Mouse (Mus musculus): ENCODE measurements at regions not wholly inside any gene's neighbourhood (a gene's known extent, or its start where the extent isn't known, plus 50 kb on each side); places are given as distances from the start of the nearest gene placed in this dataset.

GRCm38 (mm10) chr3:128519913-128520316 is 623.8 kb upstream of the Fam241a start:
- Histone ChIP-seq H3K36me3 (ENCODE audit: control insufficient read depth, insufficient read depth, low read length) (no peaks in the 10 kb centered on the region), H3K4me3 (ENCODE audit: control insufficient read depth, insufficient read depth, low read length) (no peak overlapping the region), H3K4me1 (replicated peaks; ENCODE audit: control insufficient read depth, insufficient read depth, low read length) (no peaks in the 10 kb centered on the region), H3K27me3 (ENCODE audit: control insufficient read depth, insufficient read depth, low read length) (no peaks in the 10 kb centered on the region), H3K27ac (ENCODE audit: control insufficient read depth, insufficient read depth, low read length) (no peak overlapping the region)
- TF ChIP-seq CTCF (IDR thresholded peaks at IDR 0.05; ENCODE audit: borderline replicate concordance, control insufficient read depth, extremely low read depth, insufficient read depth, low read length, poor library complexity) (no peak), POLR2A (IDR thresholded peaks at IDR 0.05; ENCODE audit: control insufficient read depth, extremely low read depth, insufficient read depth, low read length, poor library complexity) (no peak)
- no peak for DNase-seq
- 92% methylated on average over 6 of the region's 6 CpGs for WGBS

DNA sequence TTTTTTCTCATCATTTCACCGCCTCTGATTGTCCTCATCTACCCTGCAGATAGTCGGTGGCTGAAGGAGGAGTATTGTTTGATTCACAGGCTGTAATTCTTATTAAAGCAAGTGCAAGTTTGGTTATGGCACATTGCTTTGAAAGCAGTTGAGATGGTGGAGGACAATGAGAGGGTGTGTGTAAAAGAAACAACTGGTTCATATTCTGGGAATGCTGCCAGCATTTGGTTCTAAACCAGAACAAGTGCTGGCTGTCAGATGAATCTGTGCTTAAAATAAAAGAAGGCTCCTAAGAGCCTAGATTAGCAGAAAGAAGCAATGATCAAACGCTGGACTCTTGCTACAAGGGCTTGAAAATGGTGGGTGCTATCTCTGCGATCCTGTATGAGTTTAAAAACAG is 622.7 kb upstream of the Fam241a start:
- Histone ChIP-seq H3K27me3 (ENCODE audit: control insufficient read depth, insufficient read depth, low read length) (no peaks in the 10 kb centered on the region), H3K36me3 (ENCODE audit: control insufficient read depth, insufficient read depth, low read length) (no peaks in the 10 kb centered on the region), H3K27ac (ENCODE audit: control insufficient read depth, insufficient read depth, low read length) (no peak overlapping the region), H3K4me1 (replicated peaks; ENCODE audit: control insufficient read depth, insufficient read depth, low read length) (no peaks in the 10 kb centered on the region), H3K4me3 (ENCODE audit: control insufficient read depth, insufficient read depth, low read length) (no peak overlapping the region)
- WGBS = 92% methylated on average over 4 of the region's 4 CpGs
- no peak for DNase-seq
- TF ChIP-seq POLR2A (IDR thresholded peaks at IDR 0.05; ENCODE audit: control insufficient read depth, extremely low read depth, insufficient read depth, low read length, poor library complexity) = no peak
- no peak for TF ChIP-seq CTCF (IDR thresholded peaks at IDR 0.05; ENCODE audit: borderline replicate concordance, control insufficient read depth, extremely low read depth, insufficient read depth, low read length, poor library complexity)

GRCm38 (mm10) chr3:128471111-128471510 is 575.0 kb upstream of the Fam241a start:
- no peak for TF ChIP-seq CTCF (IDR thresholded peaks at IDR 0.05; ENCODE audit: borderline replicate concordance, control insufficient read depth, extremely low read depth, insufficient read depth, low read length, poor library complexity)
- H3K36me3 ChIP-seq (ENCODE audit: control insufficient read depth, insufficient read depth, low read length) = no peaks in the 10 kb centered on the region
- H3K27me3 ChIP-seq (ENCODE audit: control insufficient read depth, insufficient read depth, low read length) = no peaks in the 10 kb centered on the region
- no peak for DNase-seq
- H3K27ac ChIP-seq (ENCODE audit: control insufficient read depth, insufficient read depth, low read length) = no peak overlapping the region
- whole genome bisulfite sequencing = 57% methylated on average over 3 of the region's 3 CpGs
- H3K4me3 ChIP-seq (ENCODE audit: control insufficient read depth, insufficient read depth, low read length) = no peak overlapping the region
- no peaks in the 10 kb centered on the region for H3K4me1 ChIP-seq (replicated peaks; ENCODE audit: control insufficient read depth, insufficient read depth, low read length)

GRCm38 (mm10) chr3:128429706-128430105 is 533.6 kb upstream of the Fam241a start:
- no peaks in the 10 kb centered on the region for H3K4me1 ChIP-seq (replicated peaks; ENCODE audit: control insufficient read depth, insufficient read depth, low read length)
- no peak overlapping the region for H3K27ac ChIP-seq (ENCODE audit: control insufficient read depth, insufficient read depth, low read length)
- TF ChIP-seq POLR2A (IDR thresholded peaks at IDR 0.05; ENCODE audit: control insufficient read depth, extremely low read depth, insufficient read depth, low read length, poor library complexity) (no peak), CTCF (IDR thresholded peaks at IDR 0.05; ENCODE audit: borderline replicate concordance, control insufficient read depth, extremely low read depth, insufficient read depth, low read length, poor library complexity) (no peak)
- no peak overlapping the region for H3K4me3 ChIP-seq (ENCODE audit: control insufficient read depth, insufficient read depth, low read length)
- H3K36me3 ChIP-seq (ENCODE audit: control insufficient read depth, insufficient read depth, low read length) = no peaks in the 10 kb centered on the region
- no peak for DNase-seq
- no peaks in the 10 kb centered on the region for H3K27me3 ChIP-seq (ENCODE audit: control insufficient read depth, insufficient read depth, low read length)

GRCm38 (mm10) chr3:128415568-128415967 is 519.4 kb upstream of the Fam241a start:
- H3K4me3 ChIP-seq (ENCODE audit: control insufficient read depth, insufficient read depth, low read length) = no peak overlapping the region
- no peaks in the 10 kb centered on the region for H3K4me1 ChIP-seq (replicated peaks; ENCODE audit: control insufficient read depth, insufficient read depth, low read length)
- DNase-seq = no peak
- H3K36me3 ChIP-seq (ENCODE audit: control insufficient read depth, insufficient read depth, low read length) = no peaks in the 10 kb centered on the region
- no peak overlapping the region for H3K27ac ChIP-seq (ENCODE audit: control insufficient read depth, insufficient read depth, low read length)
- H3K27me3 ChIP-seq (ENCODE audit: control insufficient read depth, insufficient read depth, low read length) = no peaks in the 10 kb centered on the region
- TF ChIP-seq POLR2A (IDR thresholded peaks at IDR 0.05; ENCODE audit: control insufficient read depth, extremely low read depth, insufficient read depth, low read length, poor library complexity) = no peak
- no peak for TF ChIP-seq CTCF (IDR thresholded peaks at IDR 0.05; ENCODE audit: borderline replicate concordance, control insufficient read depth, extremely low read depth, insufficient read depth, low read length, poor library complexity)
- WGBS = 97% methylated on average over 2 of the region's 2 CpGs

GRCm38 (mm10) chr3:128413481-128413880 is 517.4 kb upstream of the Fam241a start:
- 81% methylated on average over 1 of the region's 1 CpGs for WGBS
- TF ChIP-seq POLR2A (IDR thresholded peaks at IDR 0.05; ENCODE audit: control insufficient read depth, extremely low read depth, insufficient read depth, low read length, poor library complexity) (no peak), CTCF (IDR thresholded peaks at IDR 0.05; ENCODE audit: borderline replicate concordance, control insufficient read depth, extremely low read depth, insufficient read depth, low read length, poor library complexity) (no peak)
- H3K27ac ChIP-seq (ENCODE audit: control insufficient read depth, insufficient read depth, low read length) = no peak overlapping the region
- H3K4me1 ChIP-seq (replicated peaks; ENCODE audit: control insufficient read depth, insufficient read depth, low read length) = no peaks in the 10 kb centered on the region
- DNase-seq = no peak
- no peaks in the 10 kb centered on the region for H3K36me3 ChIP-seq (ENCODE audit: control insufficient read depth, insufficient read depth, low read length)
- H3K27me3 ChIP-seq (ENCODE audit: control insufficient read depth, insufficient read depth, low read length) = no peaks in the 10 kb centered on the region
- no peak overlapping the region for H3K4me3 ChIP-seq (ENCODE audit: control insufficient read depth, insufficient read depth, low read length)

- no peak for DNase-seq
- no peaks in the 10 kb centered on the region for H3K4me1 ChIP-seq (replicated peaks; ENCODE audit: control insufficient read depth, insufficient read depth, low read length)
- TF ChIP-seq POLR2A (IDR thresholded peaks at IDR 0.05; ENCODE audit: control insufficient read depth, extremely low read depth, insufficient read depth, low read length, poor library complexity) (no peak), CTCF (IDR thresholded peaks at IDR 0.05; ENCODE audit: borderline replicate concordance, control insufficient read depth, extremely low read depth, insufficient read depth, low read length, poor library complexity) (no peak)
- H3K27me3 ChIP-seq (ENCODE audit: control insufficient read depth, insufficient read depth, low read length) = no peaks in the 10 kb centered on the region
- H3K4me3 ChIP-seq (ENCODE audit: control insufficient read depth, insufficient read depth, low read length) = no peak overlapping the region
- H3K27ac ChIP-seq (ENCODE audit: control insufficient read depth, insufficient read depth, low read length) = no peak overlapping the region
- H3K36me3 ChIP-seq (ENCODE audit: control insufficient read depth, insufficient read depth, low read length) = no peaks in the 10 kb centered on the region
These were observed 516.0 kb upstream of the Fam241a start for GRCm38 (mm10) chr3:128412157-128412556.

Measured in thymus, adult 2 months (tissue).